Mouse (Mus musculus) retina, postnatal 7 days (tissue): ENCODE measurements around the gene Padi6.

ENCODE experiments used
- DNase-seq: peaks from one replicate; pipeline ENCODE4 v3.0.0-alpha.2; 2012; ENCODE audit warnings: low read depth, low spot score

Padi6 gene

DNA sequence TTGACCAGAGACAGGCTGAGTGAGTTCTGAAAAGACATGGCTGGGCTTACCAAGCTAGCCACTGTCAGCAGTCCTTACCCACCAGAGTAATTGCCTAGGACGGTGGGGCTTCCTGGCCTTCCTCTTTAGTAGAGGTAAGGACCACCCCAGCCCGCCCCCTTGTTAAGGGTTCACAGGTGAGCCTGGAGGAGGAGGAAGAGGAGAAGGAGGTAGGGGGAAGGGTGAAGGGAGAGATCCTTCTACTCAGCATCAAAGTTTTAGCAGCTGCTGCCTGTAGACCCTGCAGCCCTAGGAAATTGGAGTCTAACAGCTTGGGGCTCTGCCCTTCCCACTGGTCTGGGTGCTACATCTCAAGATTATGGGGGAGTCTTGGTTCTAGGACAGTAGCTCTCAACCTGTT is at the start of gene Padi6:
Gene Padi6, minus strand, starts transcription at position 101 of the 400 bp plus-strand sequence.
- DNase-seq: no peak

DNA sequence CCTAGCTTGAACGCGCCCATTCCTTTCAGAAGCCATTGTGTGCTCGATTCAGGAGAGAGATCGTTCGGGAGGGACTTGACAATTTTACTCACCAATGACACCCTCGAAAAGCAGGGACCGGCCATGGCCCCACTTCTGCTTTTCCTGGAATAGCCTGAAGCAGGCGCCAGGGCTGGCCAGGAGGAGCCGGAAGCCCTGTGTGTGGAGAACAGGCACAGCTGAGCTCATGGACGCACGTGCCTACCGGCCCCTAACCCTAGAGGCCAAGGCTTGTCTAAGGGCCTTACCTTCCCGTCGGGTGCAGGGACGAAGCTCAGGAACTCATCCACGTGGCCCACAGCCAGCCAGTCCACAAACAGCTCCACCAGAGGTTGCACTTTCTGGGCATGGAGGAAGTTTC is 48.6 kb upstream of the Padi6 start:
- DNase-seq: no peak

DNA sequence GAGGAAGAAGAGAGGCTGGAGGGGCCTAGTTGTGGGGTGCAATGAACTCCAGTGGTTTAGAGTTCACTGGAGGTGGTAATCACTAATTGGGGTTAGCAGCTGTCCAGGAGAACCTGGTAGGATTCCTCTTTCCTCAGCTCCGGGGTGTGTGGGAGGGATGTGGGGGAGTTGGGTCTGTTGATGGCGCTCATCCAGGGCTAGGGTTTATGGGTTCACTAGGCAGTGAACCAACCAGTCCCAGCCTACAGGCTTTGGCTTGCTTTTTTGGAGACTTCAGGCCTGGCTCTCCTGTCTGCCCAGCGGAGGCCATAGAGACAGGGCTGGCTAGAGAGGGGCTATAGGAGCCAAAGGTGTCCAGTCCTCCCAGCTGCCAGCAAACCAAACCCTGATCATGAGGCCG is 47.5 kb upstream of the Padi6 start:
- DNase-seq: no peak

DNA sequence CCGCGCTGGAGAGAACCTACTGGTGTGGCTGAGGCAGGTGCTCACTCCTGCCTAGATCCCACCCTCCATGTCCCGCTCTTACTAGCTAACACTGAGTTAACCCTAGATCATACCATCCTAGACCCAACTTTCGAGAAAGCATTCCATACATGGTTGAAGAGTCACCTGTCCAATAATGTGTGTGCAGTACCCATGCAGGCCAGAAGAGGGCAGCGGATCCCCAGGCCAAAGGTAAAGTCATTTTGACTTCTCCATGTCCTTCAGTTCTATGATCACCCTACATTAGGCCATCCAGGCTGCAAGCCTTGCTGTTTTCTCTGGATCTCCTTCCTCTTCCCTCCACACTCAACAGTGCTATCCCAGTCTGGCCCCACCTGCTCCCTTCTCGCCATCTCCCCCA is 46.5 kb upstream of the Padi6 start:
- peak; percentile 59 for DNase-seq

DNA sequence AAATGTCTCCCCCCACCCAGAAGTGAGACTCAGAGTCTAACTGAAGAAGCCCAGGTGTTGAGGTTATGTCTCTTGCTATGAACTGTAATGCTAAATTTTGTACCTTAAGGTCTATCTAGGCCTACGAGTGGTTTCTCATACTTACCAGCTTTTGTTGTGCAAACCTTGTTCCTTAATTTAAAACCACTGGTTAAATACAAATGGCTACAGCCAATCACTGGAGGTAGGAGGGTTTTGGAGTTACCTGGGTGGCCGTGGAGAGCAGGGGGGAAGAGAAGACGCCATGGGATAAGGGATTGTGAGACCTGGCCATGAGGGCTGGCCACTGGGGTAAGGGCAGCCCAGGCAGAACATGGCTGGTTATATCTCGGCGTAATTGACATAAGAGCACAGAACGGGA is 45.8 kb upstream of the Padi6 start:
- no peak for DNase-seq

DNA sequence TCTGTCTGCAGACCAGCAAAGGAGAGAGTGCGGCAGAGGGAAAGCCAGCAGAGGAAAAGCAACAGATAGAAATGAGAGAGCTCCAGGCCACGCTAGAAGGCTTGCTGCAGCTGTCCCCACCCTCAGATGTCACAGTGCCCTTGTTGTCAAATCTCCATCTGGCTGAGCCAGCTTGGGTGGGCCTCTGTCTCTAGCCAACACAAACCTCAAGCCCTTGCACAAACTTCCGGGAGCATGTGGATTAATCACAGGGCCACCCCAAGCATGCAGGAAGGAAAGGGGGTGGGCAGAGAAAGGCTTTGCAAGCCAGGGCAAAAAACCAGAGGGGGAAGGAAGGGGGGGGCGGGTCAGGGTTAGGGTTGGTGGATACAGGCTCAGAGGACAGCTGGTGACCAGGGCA is 45.0 kb upstream of the Padi6 start:
- DNase-seq: no peak

DNA sequence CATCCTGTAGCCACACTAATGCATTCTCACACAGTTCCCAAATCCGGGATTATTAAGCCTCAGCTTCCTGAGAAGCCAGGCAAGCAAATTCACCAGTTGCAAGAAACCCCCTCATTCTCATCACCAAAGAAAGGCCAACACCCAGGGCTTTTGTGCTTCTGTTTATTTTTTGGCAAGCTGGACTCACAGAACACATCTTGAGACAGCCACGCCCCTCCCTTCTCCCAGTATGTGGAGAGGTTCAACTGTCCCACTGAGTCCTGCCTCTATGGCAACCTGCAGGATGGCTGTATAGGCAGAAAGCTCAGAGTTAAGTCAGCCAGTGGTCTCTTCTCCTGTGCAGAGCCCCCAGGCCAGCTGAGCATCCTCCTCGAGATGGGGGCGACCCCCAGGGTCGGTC is 42.8 kb upstream of the Padi6 start:
- DNase-seq: no peak

DNA sequence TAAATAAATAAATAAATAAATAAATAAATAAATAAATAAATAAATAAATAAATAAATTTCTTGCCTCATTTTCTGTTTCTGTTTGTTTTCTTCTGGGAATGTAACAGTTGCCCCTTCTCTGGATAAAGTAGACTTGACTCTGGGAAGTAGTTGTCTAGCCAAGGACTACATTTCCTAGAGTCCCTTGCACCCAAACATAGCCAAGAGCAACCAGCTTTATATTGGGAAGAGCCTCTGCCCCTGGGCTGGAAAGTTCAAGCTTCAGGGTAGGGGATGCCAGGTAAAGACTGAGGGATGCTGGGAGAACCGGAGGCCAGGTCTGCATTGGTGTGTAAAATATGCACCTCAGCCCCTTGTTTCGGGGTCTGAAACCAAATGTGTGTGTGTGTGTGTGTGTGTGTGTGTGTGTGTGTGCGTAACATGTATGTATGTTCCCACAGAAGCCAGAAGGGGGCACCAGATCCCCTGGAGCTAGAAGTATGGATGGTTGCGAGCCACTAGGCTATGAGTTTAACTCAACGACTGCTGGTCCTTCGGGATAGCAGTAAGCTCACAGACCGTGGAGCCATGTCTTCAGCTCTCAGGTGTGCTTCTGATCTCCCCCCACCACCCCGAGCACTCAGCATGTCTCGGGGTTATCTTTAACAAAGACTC is 42.0 kb upstream of the Padi6 start:
- no peak for DNase-seq

DNA sequence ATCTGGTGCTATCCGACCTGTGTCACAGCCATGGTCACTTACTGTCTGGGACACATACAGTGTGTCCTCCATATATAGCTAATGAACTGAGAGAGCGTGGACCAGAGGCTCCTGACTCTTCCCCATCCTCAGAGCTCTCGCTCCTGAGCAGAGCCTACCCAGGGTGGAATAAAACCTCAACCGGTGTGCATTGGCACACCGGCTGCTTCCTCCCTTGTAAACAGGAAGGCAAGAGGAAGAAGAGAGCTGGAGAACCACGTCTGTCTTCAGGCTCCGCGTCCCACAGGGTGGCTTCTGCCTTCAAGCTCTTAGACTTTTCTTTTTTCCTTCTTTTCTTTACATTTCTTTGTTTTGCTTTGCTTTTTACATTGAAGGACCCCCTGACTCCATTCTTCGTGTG is 40.4 kb upstream of the Padi6 start:
- no peak for DNase-seq

DNA sequence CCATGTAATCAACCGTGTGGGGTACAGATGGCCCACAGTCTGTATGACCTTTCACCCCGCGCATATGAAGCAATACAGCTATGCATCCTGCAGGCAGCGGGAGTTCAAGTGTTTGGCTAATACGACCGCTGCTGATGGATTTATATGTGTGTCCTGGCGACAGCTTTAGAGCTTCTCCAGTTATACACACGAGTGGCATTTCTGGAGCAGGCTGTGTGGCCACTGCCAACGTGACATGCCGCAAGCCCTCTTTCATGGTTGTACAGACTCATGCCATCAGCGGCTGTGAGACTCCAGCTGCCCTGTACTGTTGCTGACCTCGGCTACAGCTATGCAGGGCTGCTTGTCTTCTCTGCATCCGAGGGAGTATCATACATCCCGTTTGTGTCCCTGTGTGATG is 38.1 kb upstream of the Padi6 start:
- DNase-seq: no peak

DNA sequence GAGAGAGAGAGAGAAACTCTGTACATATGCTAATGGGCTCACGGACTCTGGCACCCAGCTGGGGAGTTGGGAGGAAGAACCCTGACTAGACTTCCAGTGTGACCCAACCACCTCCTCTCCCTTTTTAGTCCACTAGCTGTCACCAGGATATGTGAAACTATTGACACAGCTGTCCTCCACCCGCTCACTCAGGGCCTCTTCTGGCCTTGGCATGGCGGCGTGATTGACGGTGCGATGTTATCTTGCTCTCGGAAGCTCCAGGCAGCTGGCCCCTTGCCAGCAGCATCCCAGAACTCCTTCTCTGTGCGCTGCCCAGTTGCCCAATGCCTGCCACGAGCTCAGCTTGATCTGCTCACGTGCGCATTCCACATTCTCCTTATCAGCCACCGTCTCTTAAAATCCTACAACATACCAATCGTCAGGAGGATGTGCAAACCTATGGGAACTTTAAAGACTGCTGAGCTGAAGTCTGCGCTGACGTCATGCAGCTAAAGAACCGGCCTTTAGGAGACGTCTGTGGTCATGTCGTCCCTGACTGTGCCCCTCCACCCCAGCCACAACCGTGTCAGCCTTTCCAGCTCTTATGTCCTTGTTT is 37.5 kb upstream of the Padi6 start:
- DNase-seq: no peak

DNA sequence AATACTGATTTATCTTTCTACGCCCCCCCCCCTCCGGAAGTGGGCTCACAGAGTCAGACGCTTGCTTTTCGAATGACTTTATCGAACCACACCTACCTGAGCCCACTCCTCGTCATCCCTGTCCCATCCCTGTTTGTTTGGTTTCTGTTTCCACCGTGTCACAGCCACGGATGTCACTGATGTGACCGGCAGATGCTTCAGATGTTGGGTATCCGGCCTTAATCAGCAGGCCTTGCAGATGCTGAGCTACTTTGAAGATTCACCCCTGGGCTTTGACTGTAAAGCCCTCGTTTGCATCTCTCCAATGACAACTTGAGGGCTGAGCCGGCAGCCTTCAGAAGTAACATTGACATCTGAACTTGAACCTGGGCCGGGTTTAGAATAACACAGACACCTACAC is 34.2 kb upstream of the Padi6 start:
- DNase-seq: no peak

DNA sequence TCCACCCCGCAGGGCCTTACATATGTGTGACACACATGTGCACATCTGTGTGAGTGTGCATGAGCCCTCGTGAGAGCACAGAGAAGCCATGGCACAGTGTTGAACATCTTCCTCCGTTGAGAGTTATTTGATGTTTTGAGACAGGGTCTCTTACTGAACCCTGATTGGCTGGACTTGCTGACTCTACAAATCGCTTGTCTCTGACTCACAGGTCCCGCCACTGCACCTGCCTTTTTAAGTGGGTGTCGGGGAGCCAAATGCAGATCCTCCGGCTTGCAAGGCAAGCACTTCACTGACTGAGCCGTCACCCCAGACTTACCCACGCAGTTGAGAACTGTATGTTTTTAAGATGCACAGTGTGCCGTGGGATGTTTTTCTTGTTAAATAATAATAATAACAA is 33.4 kb upstream of the Padi6 start:
- no peak for DNase-seq

DNA sequence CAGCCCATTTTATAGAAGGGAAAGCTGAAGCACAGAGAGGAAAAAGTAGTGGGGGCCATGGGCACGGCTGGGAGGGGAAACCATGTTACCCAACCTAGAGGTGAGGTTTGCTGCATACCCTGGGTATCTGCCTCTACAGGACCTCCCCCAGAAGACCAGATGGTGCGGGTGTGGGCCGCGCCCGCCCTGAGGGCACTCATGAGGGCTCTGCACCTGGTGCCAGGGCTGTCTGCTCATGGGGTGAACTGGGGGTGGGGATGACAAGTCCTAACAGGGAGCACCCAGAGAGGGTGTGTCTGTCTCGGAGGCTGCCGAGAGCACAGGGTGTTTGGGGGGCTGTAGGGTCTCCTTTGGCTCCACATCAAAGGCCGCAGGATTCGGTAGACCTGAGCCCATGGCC is 32.5 kb upstream of the Padi6 start:
- DNase-seq: no peak

DNA sequence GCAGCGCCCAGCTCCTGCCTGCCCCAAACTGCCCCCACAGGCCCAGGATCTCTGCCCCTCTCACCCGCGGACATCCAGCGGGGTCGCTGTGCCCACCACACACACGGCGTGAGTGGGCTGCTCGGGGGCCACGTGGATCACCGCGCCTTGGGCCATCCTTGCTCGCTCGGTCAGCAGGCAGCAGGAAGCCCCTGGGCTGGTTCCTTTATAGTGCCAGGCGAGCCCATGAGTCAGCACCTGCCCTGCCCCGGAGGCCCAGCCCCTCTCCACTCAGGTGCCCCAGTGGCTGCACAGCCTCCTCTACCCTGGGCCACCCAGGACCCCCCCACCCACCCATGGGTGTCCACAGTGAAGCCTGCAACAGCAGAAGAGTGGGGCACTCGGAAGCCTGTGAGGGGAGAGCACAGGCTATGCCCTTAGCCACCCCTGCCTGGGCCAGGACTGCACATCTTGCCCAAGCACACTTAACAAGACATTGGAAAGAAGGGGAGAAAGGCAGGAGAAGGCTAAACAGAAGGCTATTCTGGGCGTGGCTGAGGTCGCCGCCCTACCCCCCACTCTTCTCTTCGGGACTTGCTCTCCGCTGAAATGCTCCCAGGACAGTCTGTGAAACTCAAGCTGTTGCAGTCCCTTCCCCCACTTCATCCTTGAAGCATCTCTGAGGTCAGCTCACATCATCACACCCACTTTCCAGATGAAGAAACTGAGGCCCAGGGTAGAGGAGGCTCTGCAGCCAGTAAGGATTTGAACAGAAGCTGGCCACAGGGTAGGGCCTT is 31.8 kb upstream of the Padi6 start, which contains the start of gene Padi4:
Gene Padi4, minus strand, starts transcription at position 212 of the 776 bp plus-strand sequence.
- no peak for DNase-seq

DNA sequence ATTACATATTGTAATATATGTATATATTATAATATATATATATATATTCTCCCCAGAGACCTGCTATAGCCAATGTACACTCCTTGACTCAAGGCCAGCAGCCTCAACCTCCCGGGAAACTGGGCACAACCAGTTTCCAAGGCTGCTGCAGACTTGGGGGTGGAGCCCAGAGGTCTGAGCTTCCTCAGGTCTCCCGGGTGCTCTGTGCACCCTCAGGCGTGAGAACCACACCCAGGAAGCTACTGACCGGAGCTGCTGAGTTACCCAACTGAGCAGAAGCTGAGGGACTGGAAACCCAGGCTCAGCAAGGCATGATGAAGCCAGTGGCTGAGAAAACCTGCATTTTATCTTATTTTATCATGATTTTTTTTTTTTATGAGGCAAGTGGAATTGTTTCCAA is 28.6 kb upstream of the Padi6 start:
- DNase-seq: no peak

DNA sequence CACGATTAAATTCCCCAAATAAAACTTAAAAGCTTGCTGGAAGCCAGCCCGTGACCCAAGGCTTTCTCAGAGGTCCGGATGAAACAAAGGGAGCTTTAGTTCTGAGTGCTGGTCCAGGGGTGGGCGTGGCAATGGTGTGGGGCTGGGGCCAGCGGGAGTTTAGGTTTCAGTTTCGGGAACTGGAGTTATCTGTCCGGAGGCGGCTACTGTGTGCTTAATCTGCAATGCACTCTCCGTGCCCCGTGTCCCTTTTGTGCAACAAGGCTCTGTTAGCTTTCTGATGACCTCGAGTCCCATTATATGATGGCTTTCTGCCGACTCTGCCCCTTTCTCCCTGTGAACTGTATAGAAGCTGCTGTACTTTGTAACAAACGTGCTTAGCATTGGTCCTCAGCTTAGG is 28.0 kb upstream of the Padi6 start:
- no peak for DNase-seq

DNA sequence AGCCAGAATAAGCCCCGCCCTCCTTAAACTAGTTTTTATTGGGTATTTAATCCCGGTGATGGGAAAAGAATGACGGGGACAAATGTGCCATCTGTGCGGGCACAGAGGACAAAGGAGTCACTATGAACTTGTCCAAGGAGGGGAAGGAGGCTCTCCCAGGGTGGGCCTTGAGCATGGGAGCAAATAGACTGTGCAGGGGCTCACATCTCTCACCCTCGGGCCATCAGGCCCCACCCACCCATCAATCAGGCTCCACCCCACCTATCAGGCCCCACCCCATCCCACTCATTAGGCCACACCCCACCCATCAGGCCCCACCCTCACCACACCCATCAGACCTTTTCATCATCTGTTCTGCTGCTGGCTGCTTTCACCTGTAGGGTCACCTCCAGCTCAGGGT is 26.5 kb upstream of the Padi6 start:
- no peak for DNase-seq

DNA sequence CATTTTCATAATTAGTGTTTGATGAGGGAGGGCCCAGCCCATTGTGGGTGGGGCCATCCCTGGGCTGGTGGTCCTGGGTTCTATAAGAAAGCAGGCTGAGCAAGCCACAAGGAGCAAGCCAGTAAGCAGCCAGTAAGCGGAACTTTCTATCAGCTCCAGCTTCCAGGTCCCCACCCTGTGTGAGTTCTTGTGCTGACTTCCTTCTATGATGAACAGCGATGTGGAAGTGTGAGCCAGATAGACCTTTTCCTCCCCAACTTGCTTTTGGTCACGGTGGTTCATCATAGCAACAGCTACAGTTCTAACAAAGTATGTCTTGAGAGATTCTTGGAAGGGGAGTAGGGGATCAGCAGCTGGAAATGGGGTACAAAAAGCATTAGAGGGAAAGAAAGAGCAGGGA is 23.5 kb upstream of the Padi6 start:
- DNase-seq: no peak

DNA sequence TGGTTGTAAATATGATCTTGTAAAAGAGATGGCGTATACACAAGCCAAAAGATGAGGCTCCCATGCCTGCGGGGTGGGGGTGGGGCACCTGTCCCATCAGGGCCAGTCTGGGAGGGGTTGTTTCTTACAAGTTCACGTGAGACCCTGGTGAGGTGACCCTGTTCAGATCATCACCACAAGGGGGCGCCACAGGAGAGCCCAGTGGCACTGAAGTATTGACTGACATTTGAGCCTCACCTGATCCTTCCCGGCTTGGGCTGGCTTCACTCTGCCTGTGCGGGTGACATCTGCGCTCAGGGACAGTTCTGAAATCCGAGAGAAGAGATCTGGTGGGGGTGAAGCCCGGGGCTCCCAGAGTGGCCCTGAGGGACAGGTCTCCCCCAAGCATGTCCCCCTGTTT is 20.7 kb upstream of the Padi6 start:
- peak; percentile 52 for DNase-seq

DNA sequence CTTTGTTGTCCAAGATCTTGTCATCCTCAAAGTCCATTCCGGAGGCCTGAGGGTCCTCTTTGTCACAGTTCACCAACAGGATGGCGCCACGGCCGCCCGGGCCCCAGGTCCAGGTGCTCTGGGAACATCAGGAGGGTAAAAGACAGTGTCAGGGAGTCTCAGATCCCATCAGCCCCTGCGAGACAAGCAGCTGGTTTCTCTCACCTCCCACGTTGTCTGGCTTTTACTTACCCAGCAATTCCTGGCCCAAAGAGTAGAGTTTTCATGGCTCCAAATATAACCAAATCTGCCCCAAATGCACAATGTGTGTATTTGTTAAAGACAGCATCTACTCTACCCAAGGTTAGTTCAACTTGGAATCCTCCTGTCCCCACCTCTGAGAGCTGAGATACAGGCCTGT is 19.2 kb upstream of the Padi6 start:
- no peak for DNase-seq

DNA sequence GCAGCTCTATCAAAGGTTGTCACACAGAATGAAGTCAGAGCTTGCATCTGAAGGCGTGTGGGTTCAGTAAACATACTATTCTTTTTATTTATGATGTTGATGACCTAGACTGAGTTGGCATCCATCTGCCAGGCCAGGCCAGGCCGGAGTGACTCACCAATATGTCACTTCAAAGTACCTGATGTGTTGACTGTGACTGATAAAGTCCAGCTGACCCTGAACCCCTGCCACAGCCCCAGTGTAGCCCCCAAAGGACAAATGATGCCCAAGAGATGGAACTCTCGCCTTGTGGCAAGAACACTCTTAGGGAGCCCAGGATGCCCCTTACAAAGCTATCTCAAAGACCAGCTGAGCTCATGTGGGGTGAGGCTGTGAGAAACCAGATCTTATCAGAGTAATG is 13.4 kb upstream of the Padi6 start:
- DNase-seq: no peak

DNA sequence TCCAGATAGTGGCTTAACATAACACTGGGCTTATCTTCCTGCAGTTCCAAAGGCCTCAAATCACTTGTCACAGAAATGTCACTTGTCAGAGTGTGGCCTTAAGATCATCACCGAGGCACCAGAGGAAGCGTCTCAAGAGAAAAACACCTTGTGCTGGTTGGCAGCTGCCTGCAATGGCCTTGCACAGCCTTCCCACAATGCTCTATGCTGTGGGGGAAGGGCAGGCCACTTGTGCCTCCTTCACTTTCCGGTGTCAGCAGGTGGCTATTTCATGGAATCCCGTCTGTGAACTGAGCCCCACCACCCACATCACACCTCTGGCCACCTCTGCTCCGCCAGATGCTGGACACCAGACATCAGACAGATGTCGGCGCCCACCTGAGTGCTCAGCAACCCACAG is 10.9 kb upstream of the Padi6 start:
- DNase-seq: no peak
